ENCODE assay signal across 30 mouse cellular contexts in the genomic region with DNA sequence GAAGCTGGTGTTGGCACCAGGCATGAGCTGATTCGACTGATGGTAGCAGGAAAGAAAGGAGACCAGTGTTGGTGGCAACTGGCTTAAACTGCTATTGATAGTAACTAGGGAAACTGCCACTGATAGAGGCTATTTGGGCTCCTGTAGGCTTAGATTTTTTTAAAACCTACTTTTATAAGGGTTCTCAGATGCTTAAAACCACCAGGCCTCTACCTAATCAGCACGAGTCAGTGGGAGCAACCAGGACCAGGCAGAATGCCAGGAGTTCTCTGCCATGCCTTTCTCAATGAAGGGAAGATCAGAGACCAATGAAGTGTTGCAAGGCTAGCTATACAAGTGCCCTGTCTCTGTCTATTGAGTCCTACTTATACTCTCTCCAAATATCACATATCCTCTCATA. TPM values are rescaled to one million over a fixed set of nuclear protein-coding genes. Genes with fewer than 3 reads are reported as not detected.
A peak's percentile ranks its signal among the peaks of the same experiment; 100 is the strongest.
DNase-seq lines count a peak whose midpoint lies in the region; ATAC-seq and TF ChIP-seq lines count a peak whose summit lies in the region.
"Had no signal": no experiment of that assay in that cellular context is flagged by ENCODE, and none has a peak within 500 bp of the region (broad histone marks: within the 10 kb centered on the region; RNA-seq: fewer than 3 reads in every experiment).

No protein-coding gene starts in this region.

- no peak for ATAC-seq in heart, postnatal 0 days (ENCODE audit: insufficient read depth, low read depth)
- ATAC-seq: activated CD4-positive, CD25-positive, alpha-beta regulatory T cell, adult 4 months; forebrain, embryonic 16.5 days; intestine, postnatal 0 days; lung, postnatal 0 days; midbrain, embryonic 15.5 days had no signal

- peak; percentile 40 for DNase-seq in adrenal gland, postnatal 14 days
- no peak for DNase-seq in adrenal gland, postnatal 4 days (ENCODE audit: low spot score in 2 of 2)
- peak; percentile 27 for DNase-seq in heart, postnatal 0 days (ENCODE audit: low spot score)
- DNase-seq in heart, postnatal 4 days = no peak
- DNase-seq in adipocyte (ENCODE audit: low spot score) = peak; percentile 62
- DNase-seq in frontal cortex, postnatal 14 days (ENCODE audit: low spot score in 2 of 2) = no peak
- DNase-seq in lung, postnatal 36 days = no peak
- DNase-seq: adrenal gland, adult 8-10 months; cerebellum, adult 11-12 months; cerebellum, postnatal 25 days; embryo, embryonic 11 days; kidney, adult 9 months; kidney, postnatal 10 days; lung, adult 18-20 months; retina, postnatal 1 day; right cerebral cortex, postnatal 14 days had no signal

- 0 out of 2 replicates have a peak, but pooled peaks cover 4% of the 10 kb centered on the region for H3K4me1 ChIP-seq in heart, postnatal 0 days (ENCODE audit: control insufficient read depth, insufficient read depth)
- H3K4me1 ChIP-seq: embryonic facial prominence, embryonic 12.5 days; forebrain, embryonic 10.5 days; midbrain, embryonic 10.5 days; midbrain, embryonic 15.5 days; neural tube, embryonic 15.5 days; stomach, embryonic 15.5 days had no signal

- TF ChIP-seq EP300 in heart, postnatal 0 days (IDR thresholded peaks at IDR 0.05; ENCODE audit: low read depth) = no peak

- no peak for TF ChIP-seq CTCF in heart, postnatal 0 days (IDR thresholded peaks at IDR 0.05; ENCODE audit: low read depth)

- no peak overlapping the region for H3K9ac ChIP-seq in heart, postnatal 0 days (replicated peaks; ENCODE audit: low read depth, low read length)
- H3K9ac ChIP-seq: embryonic facial prominence, embryonic 12.5 days; hindbrain, embryonic 14.5 days; midbrain, embryonic 15.5 days; neural tube, embryonic 15.5 days; stomach, embryonic 15.5 days had no signal

- H3K4me3 ChIP-seq in heart, postnatal 0 days (ENCODE audit: low read depth, low read length) = no peak overlapping the region
- H3K4me3 ChIP-seq: embryonic facial prominence, embryonic 12.5 days; forebrain, embryonic 10.5 days; midbrain, embryonic 10.5 days; midbrain, embryonic 15.5 days; neural tube, embryonic 15.5 days; stomach, embryonic 15.5 days had no signal

- no peak overlapping the region for H3K4me2 ChIP-seq in heart, postnatal 0 days (ENCODE audit: low read depth, low read length)
- H3K4me2 ChIP-seq: embryonic facial prominence, embryonic 12.5 days; hindbrain, embryonic 14.5 days; liver, embryonic 11.5 days; midbrain, embryonic 15.5 days; neural tube, embryonic 15.5 days; stomach, embryonic 15.5 days had no signal

- H3K27ac ChIP-seq in heart, postnatal 0 days (ENCODE audit: low read depth) = no peak overlapping the region
- H3K27ac ChIP-seq: embryonic facial prominence, embryonic 12.5 days; forebrain, embryonic 10.5 days; hindbrain, embryonic 14.5 days; macrophage; midbrain, embryonic 10.5 days; midbrain, embryonic 15.5 days; neural tube, embryonic 15.5 days; stomach, embryonic 15.5 days had no signal

- 22% methylated on average over 2 of the region's 2 CpGs for WGBS in heart, postnatal 0 days

- H3K27me3 ChIP-seq in heart, postnatal 0 days (ENCODE audit: control insufficient read depth, insufficient read depth, low read length) = no peaks in the 10 kb centered on the region
- H3K27me3 ChIP-seq: embryonic facial prominence, embryonic 12.5 days; midbrain, embryonic 15.5 days; neural tube, embryonic 15.5 days; stomach, embryonic 15.5 days had no signal

- no peaks in the 10 kb centered on the region for H3K9me3 ChIP-seq in heart, postnatal 0 days (replicated peaks; ENCODE audit: control insufficient read depth, low read length)
- H3K9me3 ChIP-seq: embryonic facial prominence, embryonic 12.5 days; forebrain, embryonic 10.5 days; G1E; midbrain, embryonic 10.5 days; midbrain, embryonic 15.5 days; neural tube, embryonic 15.5 days; stomach, embryonic 15.5 days had no signal

- H3K36me3 ChIP-seq in heart, postnatal 0 days (replicated peaks; ENCODE audit: control insufficient read depth, insufficient read depth, low read length) = no peaks in the 10 kb centered on the region
- H3K36me3 ChIP-seq: embryonic facial prominence, embryonic 12.5 days; forebrain, embryonic 10.5 days; G1E; midbrain, embryonic 10.5 days; midbrain, embryonic 15.5 days; neural tube, embryonic 15.5 days; stomach, embryonic 15.5 days had no signal

RNA-seq across cellular contexts. Expression of a gene that starts 27.8 kb away (rescaled TPM):
- total RNA-seq in adrenal gland, postnatal 14 days (2021) = 87.9 and 88.0 TPM in 2 replicates
- total RNA-seq in adrenal gland, postnatal 4 days (2021) = 100 to 1,000 TPM; 114 to 124 TPM
- 10.8 and 10.9 TPM in 2 replicates for total RNA-seq in heart, postnatal 0 days (2014; rRNA removed; ENCODE audit: low replicate concordance)
- polyA plus RNA-seq in heart, postnatal 0 days (2015; fragmentation: Nextera tagmentation; extraction: Ambion mirVana) = 65.4 and 68.5 TPM in 2 replicates
- 100 to 1,000 TPM in 1 of 2 experiments, 10 to 100 TPM in 1; 94.4 to 103 TPM for total RNA-seq in heart, postnatal 4 days (2021)

RNA-seq across cellular contexts. Expression of a gene that starts 28.2 kb away (rescaled TPM):
- 41.0 and 61.5 TPM in 2 replicates for total RNA-seq in adrenal gland, postnatal 14 days (2021)
- total RNA-seq in adrenal gland, postnatal 4 days (2021) = 10 to 100 TPM; 42.4 to 44.6 TPM
- 113 and 117 TPM in 2 replicates for total RNA-seq in heart, postnatal 0 days (2014; rRNA removed; ENCODE audit: low replicate concordance)
- polyA plus RNA-seq in heart, postnatal 0 days (2015; fragmentation: Nextera tagmentation; extraction: Ambion mirVana) = 25.4 and 28.0 TPM in 2 replicates
- 10 to 100 TPM; 36.4 to 42.8 TPM for total RNA-seq in heart, postnatal 4 days (2021)

Comparison
In these comparisons a context has a peak if more than half of its experiments do, and no peak if none do; other contexts are left out.
1. DNase-seq: peak in adrenal gland, postnatal 14 days (single experiment), heart, postnatal 0 days (single experiment) and adipocyte (single experiment); none in adrenal gland, postnatal 4 days (0 of 2), heart, postnatal 4 days (single experiment), frontal cortex, postnatal 14 days (0 of 2) and lung, postnatal 36 days (single experiment).